Mouse (Mus musculus) liver, embryonic 12.5 days (tissue): ENCODE measurements around the gene Cadm4. TPM values are rescaled to one million over a fixed set of nuclear protein-coding genes. Genes with fewer than 3 reads are reported as not detected.

Experiments
- ATAC-seq: fragments of 200-750 bp; cut with Nextera tagmentation; 2 replicates; pipeline ENCODE4 v1.8.0; 2017; ENCODE audit warnings: moderate number of reproducible peaks, mild to moderate bottlenecking, moderate library complexity
- H3K27ac ChIP-seq: fragments of 300-500 bp; sonication (generic); 2 replicates; pipeline ENCODE4 v1.5.1; 2016; ENCODE audit warnings: mild to moderate bottlenecking
- H3K27me3 ChIP-seq: fragments of 300-500 bp; sonication (generic); replicated peaks from 2 replicates; pipeline ENCODE4 v1.6.1; 2016; ENCODE audit warnings: mild to moderate bottlenecking, moderate library complexity
- H3K36me3 ChIP-seq: fragments of 300-500 bp; sonication (generic); 2 replicates; pipeline ENCODE4 v1.6.1; 2016; ENCODE audit warnings: mild to moderate bottlenecking, moderate library complexity
- H3K4me1 ChIP-seq: fragments of 300-500 bp; sonication (generic); 2 replicates; pipeline ENCODE4 v1.6.1; 2016
- H3K4me2 ChIP-seq: fragments of 300-500 bp; sonication (generic); 2 replicates; pipeline ENCODE4 v1.6.1; 2016; ENCODE audit warnings: mild to moderate bottlenecking, moderate library complexity
- H3K4me3 ChIP-seq: fragments of 300-500 bp; sonication (generic); 2 replicates; pipeline ENCODE4 v1.5.1; 2016; ENCODE audit warnings: mild to moderate bottlenecking, moderate library complexity
- H3K9ac ChIP-seq: fragments of 300-500 bp; sonication (generic); 2 replicates; pipeline ENCODE4 v1.6.1; 2016; ENCODE audit warnings: mild to moderate bottlenecking, moderate library complexity
- H3K9me3 ChIP-seq: fragments of 300-500 bp; sonication (generic); replicated peaks from 2 replicates; pipeline ENCODE4 v1.6.1; 2016; ENCODE audit warnings: mild to moderate bottlenecking, moderate library complexity
- WGBS: fragments of 180-500 bp; shearing (Covaris S2); methylation state at CpG from one replicate; pipeline ENCODE4 v1.1.7; 2016; ENCODE audit not compliant: insufficient replicate concordance; 5-methylcytosine and 5-hydroxymethylcytosine counted together
- polyA plus RNA-seq: library from polyadenylated mRNA; unstranded; fragments of >200 nt; fragmentation: Nextera tagmentation; extraction: Ambion mirVana; gene quantifications from 2 replicates; pipeline ENCODE4 v1.2.1, GENCODE M21; 2016

Cadm4 gene
- 0.28 and 0.35 TPM in 2 replicates for polyA plus RNA-seq

- under 1% methylated on average over 78 of the region's 83 CpGs for WGBS
- H3K4me2 ChIP-seq, result peak within 1 kb of the TSS; percentile 78
- H3K4me3 ChIP-seq, result peak within 1 kb of the TSS; percentile 61
- no peak within 1 kb of the TSS for H3K27ac ChIP-seq
- peaks cover 86% of the 10 kb centered on the region for H3K27me3 ChIP-seq
- peak within 1 kb of the TSS; percentile 57 for H3K9ac ChIP-seq
- peaks cover 15% of the 10 kb centered on the region for H3K4me1 ChIP-seq
- no peaks in the 10 kb centered on the region; the same call in 1 of the 2 replicates for H3K9me3 ChIP-seq
- H3K36me3 ChIP-seq, result no peaks in the 10 kb centered on the region
- ATAC-seq, result peak; percentile 74
Measured at GRCm38 (mm10) chr7:24481474-24482207, at the start of gene Cadm4. TSS of gene Cadm4 (plus strand) at chr7:24482023.

GRCm38 (mm10) chr7:24435305-24435704 lies 46.5 kb upstream of the Cadm4 start:
- WGBS, result 74% methylated on average over 5 of the region's 5 CpGs
- H3K4me2 ChIP-seq, result no peak overlapping the region
- 0 out of 2 replicates have a peak, but pooled peaks have one; percentile 14 for ATAC-seq

GRCm38 (mm10) chr7:24437981-24438380 lies 43.8 kb upstream of the Cadm4 start:
- Histone ChIP-seq H3K4me3 (no peak overlapping the region), H3K4me1 (no peaks in the 10 kb centered on the region), H3K27ac (no peak overlapping the region), H3K9ac (no peak overlapping the region), H3K4me2 (no peak overlapping the region), H3K27me3 (peaks cover 14% of the 10 kb centered on the region), H3K9me3 (no peaks in the 10 kb centered on the region), H3K36me3 (no peaks in the 10 kb centered on the region)
- 54% methylated on average over 10 of the region's 10 CpGs for WGBS
- ATAC-seq, result no peak

More at GRCm38 (mm10) chr7:24435305-24435704, 46.5 kb upstream of the Cadm4 start:
- H3K9ac ChIP-seq, result no peak overlapping the region
- H3K27me3 ChIP-seq, result peaks cover 41% of the 10 kb centered on the region
- no peaks in the 10 kb centered on the region for H3K4me1 ChIP-seq
- no peak overlapping the region for H3K27ac ChIP-seq
- no peaks in the 10 kb centered on the region for H3K36me3 ChIP-seq
- H3K9me3 ChIP-seq, result no peaks in the 10 kb centered on the region
- H3K4me3 ChIP-seq, result no peak overlapping the region

GRCm38 (mm10) chr7:24439191-24439590 lies 42.6 kb upstream of the Cadm4 start:
- Histone ChIP-seq H3K4me2 (no peak overlapping the region), H3K36me3 (no peaks in the 10 kb centered on the region), H3K27me3 (peaks cover 2% of the 10 kb centered on the region; the same call in 1 of the 2 replicates), H3K9ac (no peak overlapping the region), H3K4me1 (no peaks in the 10 kb centered on the region), H3K27ac (no peak overlapping the region), H3K9me3 (no peaks in the 10 kb centered on the region), H3K4me3 (no peak overlapping the region)
- no peak for ATAC-seq
- 68% methylated on average over 6 of the region's 6 CpGs for WGBS

GRCm38 (mm10) chr7:24439891-24440290 lies 41.9 kb upstream of the Cadm4 start:
- WGBS, result 58% methylated on average over 7 of the region's 7 CpGs
- H3K9me3 ChIP-seq, result no peaks in the 10 kb centered on the region
- H3K4me3 ChIP-seq, result no peak overlapping the region

GRCm38 (mm10) chr7:24441785-24442184 lies 40.0 kb upstream of the Cadm4 start:
- Histone ChIP-seq H3K36me3 (no peaks in the 10 kb centered on the region), H3K27ac (no peak overlapping the region), H3K27me3 (no peaks in the 10 kb centered on the region), H3K4me3 (no peak overlapping the region), H3K4me1 (no peaks in the 10 kb centered on the region), H3K4me2 (no peak overlapping the region), H3K9ac (no peak overlapping the region), H3K9me3 (no peaks in the 10 kb centered on the region)
- 0% methylated on average over 1 of the region's 1 CpGs for WGBS
- peak; percentile 54 for ATAC-seq

More at GRCm38 (mm10) chr7:24439891-24440290, 41.9 kb upstream of the Cadm4 start:
- H3K4me2 ChIP-seq, result no peak overlapping the region
- no peak overlapping the region for H3K9ac ChIP-seq
- H3K27me3 ChIP-seq, result no peaks in the 10 kb centered on the region
- no peaks in the 10 kb centered on the region for H3K4me1 ChIP-seq
- no peak overlapping the region for H3K27ac ChIP-seq
- H3K36me3 ChIP-seq, result no peaks in the 10 kb centered on the region
- no peak for ATAC-seq

GRCm38 (mm10) chr7:24442313-24442712 lies 39.5 kb upstream of the Cadm4 start:
- 53% methylated on average over 8 of the region's 8 CpGs for WGBS
- Histone ChIP-seq H3K36me3 (no peaks in the 10 kb centered on the region), H3K27ac (no peak overlapping the region), H3K4me1 (no peaks in the 10 kb centered on the region), H3K9me3 (no peaks in the 10 kb centered on the region), H3K4me2 (no peak overlapping the region), H3K4me3 (no peak overlapping the region), H3K27me3 (no peaks in the 10 kb centered on the region), H3K9ac (no peak overlapping the region)
- ATAC-seq, result no peak

- Histone ChIP-seq H3K9me3 (no peaks in the 10 kb centered on the region), H3K27ac (no peak overlapping the region), H3K36me3 (no peaks in the 10 kb centered on the region), H3K4me3 (no peak overlapping the region), H3K9ac (no peak overlapping the region), H3K4me2 (no peak overlapping the region), H3K4me1 (peaks cover 3% of the 10 kb centered on the region), H3K27me3 (no peaks in the 10 kb centered on the region)
- WGBS, result 66% methylated on average over 9 of the region's 9 CpGs
- ATAC-seq, result no peak
Measured at GRCm38 (mm10) chr7:24445266-24445926, 36.4 kb upstream of the Cadm4 start.

GRCm38 (mm10) chr7:24446697-24447340 lies 35.0 kb upstream of the Cadm4 start:
- no peak overlapping the region for H3K4me2 ChIP-seq
- no peaks in the 10 kb centered on the region for H3K9me3 ChIP-seq
- no peak overlapping the region for H3K27ac ChIP-seq
- H3K9ac ChIP-seq, result no peak overlapping the region
- H3K36me3 ChIP-seq, result no peaks in the 10 kb centered on the region
- H3K4me3 ChIP-seq, result no peak overlapping the region
- H3K27me3 ChIP-seq, result peaks cover 4% of the 10 kb centered on the region
- H3K4me1 ChIP-seq, result peaks cover 13% of the 10 kb centered on the region
- WGBS, result 44% methylated on average over 7 of the region's 7 CpGs
- ATAC-seq, result no peak

- ATAC-seq, result no peak
- no peak overlapping the region for H3K4me2 ChIP-seq
- H3K27me3 ChIP-seq, result peaks cover 20% of the 10 kb centered on the region
- WGBS, result 39% methylated on average over 14 of the region's 14 CpGs
- no peak overlapping the region for H3K4me3 ChIP-seq
- no peaks in the 10 kb centered on the region for H3K36me3 ChIP-seq
- no peak overlapping the region for H3K9ac ChIP-seq
- no peaks in the 10 kb centered on the region for H3K9me3 ChIP-seq
- no peak overlapping the region for H3K27ac ChIP-seq
- peaks cover 13% of the 10 kb centered on the region for H3K4me1 ChIP-seq
Measured at GRCm38 (mm10) chr7:24448782-24449517, 32.9 kb upstream of the Cadm4 start.

GRCm38 (mm10) chr7:24450585-24451017 lies 31.2 kb upstream of the Cadm4 start:
- Histone ChIP-seq H3K9me3 (no peaks in the 10 kb centered on the region), H3K27me3 (peaks cover 22% of the 10 kb centered on the region), H3K36me3 (no peaks in the 10 kb centered on the region), H3K9ac (no peak overlapping the region), H3K4me2 (peak overlapping the region; percentile 4; the same call in 1 of the 2 replicates), H3K4me1 (peaks cover 13% of the 10 kb centered on the region), H3K4me3 (no peak overlapping the region), H3K27ac (no peak overlapping the region)
- WGBS, result 34% methylated on average over 9 of the region's 9 CpGs
- ATAC-seq, result peak; percentile 58
